Mouse (Mus musculus) frontal cortex, adult 2 months (tissue): ENCODE measurements around the gene Mab21l3. TPM values are rescaled to one million over a fixed set of nuclear protein-coding genes. Genes with fewer than 3 reads are reported as not detected.
"Not testable (repeated sequence)": the region's sequence is repeated elsewhere in the genome, so short reads cannot be mapped to it uniquely, and the experiment has no call there.

ENCODE experiments used
- DNase-seq, 2 experiments: peaks; one replicate each; pipeline ENCODE4 v3.0.0; 2022; ENCODE audit warnings: low spot score in 1 of 2; ENCODE audit errors: extremely low spot score in 1 of 2
- polyA plus RNA-seq: library from polyadenylated mRNA; depleted of rRNA; stranded (reverse); fragments of >200 nt; gene quantifications from 2 replicates; pipeline ENCODE4 v1.2.3, GENCODE M21; 2012

The Mab21l3 gene
- polyA plus RNA-seq, 1 experiment: 0.02 TPM

GRCm38 (mm10) chr3:101842372-101843094, 6.2 kb downstream of the Mab21l3 start:
- no peak for DNase-seq

- no peak for DNase-seq
These were observed 9.4 kb downstream of the Mab21l3 start for GRCm38 (mm10) chr3:101839327-101839726.

- no peak for DNase-seq
These were observed 11.8 kb downstream of the Mab21l3 start for GRCm38 (mm10) chr3:101836971-101837370.

DNA sequence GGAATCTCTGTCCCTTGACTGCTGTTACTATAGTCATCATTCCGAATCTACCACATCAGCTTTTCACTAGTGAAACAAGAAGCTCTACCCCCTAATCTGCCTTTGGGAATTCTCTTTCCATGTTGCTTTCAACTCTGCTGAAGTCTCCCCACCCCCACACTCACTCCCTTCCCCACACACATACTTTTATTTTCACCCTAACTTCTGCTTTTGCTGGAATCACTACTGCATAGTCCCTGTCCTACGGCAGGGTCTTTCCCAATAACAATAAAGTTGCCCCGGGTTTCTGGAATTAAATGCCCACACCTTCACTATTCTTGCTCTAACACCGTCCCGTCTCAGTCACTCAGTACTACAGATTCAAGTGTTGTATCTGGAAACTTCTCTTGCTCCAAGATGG, 12.2 kb downstream of the Mab21l3 start:
- no peak for DNase-seq

DNA sequence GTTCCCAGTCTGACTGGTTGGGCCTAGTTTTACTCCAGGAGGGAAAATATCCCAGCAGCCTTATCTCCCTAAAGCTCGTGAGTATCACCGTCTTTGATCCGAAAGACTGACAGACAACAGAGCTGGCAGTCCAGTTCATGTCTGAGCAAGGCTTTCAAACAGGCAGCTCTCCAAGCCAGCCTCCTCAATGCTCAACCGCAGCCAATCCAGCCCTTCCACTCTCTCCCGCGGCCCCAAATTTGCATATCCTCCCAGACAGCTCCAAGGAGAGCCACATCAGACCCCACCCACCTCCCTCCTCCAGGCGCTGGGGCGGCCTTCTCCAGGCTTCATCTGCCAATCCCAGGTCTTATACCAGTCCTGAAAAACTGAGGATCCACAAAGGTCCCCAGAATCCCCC, 12.7 kb downstream of the Mab21l3 start:
- peak; percentile 46 to 82 for DNase-seq

GRCm38 (mm10) chr3:101831189-101831858, 17.4 kb downstream of the Mab21l3 start:
- DNase-seq: no peak

DNA sequence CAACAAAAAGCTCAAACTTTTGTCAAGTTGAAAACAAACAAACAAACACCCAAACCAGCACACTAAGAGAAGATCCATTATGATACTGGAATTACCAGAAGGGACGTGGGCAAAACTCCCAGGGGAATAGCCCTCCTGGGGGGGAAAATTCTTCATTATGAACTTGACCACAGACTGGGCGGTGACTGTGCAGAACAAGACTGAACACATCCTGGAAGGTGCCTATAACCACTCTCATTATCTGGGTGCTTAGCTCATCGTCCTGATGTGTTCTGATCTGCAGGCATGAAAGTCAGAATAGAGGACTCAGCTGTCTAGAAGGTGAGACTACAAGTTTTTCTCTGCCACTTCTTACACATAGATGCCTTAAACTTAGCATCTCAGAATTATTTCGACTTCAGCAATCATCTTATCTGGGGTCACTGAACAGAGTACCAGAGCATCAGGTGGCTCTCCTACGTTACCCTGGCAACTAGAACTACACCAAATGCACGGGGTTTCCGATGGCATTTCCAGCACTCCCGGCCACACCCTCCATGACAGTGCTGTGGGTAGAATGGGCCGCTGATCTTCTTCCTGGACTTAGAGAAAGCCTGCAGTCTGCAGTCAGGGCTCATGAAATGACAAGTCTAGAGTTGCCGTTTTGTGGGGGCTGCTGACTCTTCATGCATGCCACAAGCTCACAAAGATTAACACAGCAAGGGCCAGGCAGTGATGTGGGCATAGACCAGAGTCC, 18.7 kb downstream of the Mab21l3 start:
- no peak for DNase-seq

GRCm38 (mm10) chr3:101828595-101828994, 20.2 kb downstream of the Mab21l3 start:
- no peak for DNase-seq

GRCm38 (mm10) chr3:101827220-101827715, 21.5 kb downstream of the Mab21l3 start:
- DNase-seq: no peak

GRCm38 (mm10) chr3:101824338-101824737, 24.4 kb downstream of the Mab21l3 start:
- DNase-seq: no peak

DNA sequence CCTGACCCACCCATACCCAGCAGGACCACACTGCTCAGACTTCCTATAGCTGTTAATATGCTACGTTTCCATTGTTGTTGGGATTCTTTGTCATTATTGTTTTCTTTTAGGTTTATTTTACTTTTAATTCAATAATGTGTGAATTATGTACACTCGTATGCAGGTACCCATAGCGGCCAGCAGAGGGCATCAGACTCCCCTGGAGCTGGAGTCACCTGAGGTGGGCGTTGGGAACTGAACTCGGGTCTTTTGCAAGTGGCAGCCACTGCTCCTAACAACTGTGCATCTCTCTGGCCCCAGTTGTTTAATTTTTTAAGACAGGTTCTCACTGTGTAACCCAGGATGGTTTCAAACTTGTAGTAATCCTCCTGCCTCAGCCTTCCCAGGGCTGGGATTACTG, 26.7 kb downstream of the Mab21l3 start:
- no peak for DNase-seq

DNA sequence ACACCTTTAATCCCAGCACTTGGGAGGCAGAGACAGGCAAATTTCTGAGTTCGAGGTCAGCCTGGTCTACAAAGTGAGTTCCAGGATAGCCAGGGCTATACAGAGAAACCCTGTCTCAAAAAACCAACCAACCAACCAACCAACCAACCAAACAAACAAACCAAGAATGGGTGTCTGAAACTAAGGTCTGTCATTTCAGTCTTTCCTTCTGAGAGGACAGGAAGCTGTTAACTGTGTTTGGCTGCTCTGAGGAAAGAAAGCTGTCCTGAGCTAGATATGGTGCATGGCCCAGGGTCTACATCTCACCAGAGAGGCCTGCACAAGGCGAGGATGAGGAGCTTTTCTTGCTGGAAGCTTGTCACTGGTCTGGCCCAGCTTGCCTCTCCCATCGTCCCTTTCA, 28.1 kb downstream of the Mab21l3 start:
- not testable (repeated sequence) for DNase-seq

DNA sequence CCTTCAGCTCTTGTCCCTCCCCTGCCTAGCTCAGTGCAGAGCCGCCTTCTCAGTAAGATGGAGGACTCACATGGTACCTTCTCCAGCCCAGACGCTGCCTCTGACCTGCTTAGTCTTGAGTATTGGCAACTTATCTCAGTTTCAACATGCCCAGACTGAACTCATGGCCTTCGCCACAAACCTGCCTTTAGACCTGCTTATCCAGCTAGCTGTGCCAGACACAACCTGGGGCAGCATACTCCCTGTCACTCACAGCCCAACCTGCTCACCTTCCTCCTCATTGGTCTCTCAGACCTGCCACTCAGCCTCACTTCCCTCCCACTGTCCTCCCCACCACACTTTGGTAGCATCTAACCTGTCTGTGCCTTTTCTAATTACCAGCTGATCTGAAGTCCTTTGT, 32.8 kb downstream of the Mab21l3 start:
- no peak for DNase-seq

DNA sequence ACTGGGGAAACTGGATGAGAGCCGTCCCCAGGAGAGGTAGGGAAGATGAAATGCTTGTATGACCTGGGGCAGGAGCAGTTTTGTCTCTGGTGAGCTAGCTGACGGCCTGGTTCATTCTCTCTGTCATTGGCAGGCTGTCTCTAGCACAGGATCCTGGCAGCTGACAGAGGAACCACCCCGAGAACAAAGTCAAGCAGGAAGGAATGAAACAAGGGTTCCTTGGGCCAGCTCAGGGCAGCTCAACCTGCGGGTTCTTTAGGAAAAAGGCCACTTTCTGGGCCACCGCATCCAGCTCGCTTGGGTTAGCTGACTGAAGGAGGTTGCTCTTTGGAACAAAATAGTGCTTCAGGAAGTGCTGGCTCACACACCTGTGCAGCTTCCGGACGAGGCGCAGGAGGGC, 34.0 kb downstream of the Mab21l3 start:
- no peak for DNase-seq

DNA sequence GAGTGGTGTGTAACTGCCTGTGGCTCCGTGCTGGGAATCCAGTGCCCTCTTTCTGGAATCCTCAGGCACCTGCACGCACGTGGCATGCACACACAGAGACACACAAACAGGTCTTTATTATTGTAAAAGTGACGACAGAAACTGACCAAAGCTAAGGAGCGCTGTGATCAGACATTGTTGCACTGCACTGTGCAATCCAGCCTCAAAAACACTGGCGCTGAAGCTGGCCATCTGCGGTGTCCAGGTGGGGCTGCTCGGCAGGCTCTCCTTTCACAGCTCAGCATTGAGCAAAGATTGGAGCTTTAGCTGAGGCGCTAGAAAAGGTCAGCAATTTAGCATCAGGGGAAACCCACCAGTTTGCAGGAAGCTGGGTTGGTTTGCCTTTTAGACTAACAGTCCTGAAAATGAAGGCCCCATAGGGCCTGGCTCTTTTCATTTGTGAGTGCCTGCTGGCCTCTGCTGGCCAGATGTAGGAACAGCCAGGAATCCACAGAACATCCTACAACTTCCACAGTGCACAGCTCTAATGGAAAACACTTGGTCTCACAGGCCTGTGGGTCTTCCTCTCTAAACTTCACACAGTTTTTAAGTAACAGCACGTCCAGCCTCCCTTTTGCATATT, 36.3 kb downstream of the Mab21l3 start:
- DNase-seq: peak; percentile 53 to 87

DNA sequence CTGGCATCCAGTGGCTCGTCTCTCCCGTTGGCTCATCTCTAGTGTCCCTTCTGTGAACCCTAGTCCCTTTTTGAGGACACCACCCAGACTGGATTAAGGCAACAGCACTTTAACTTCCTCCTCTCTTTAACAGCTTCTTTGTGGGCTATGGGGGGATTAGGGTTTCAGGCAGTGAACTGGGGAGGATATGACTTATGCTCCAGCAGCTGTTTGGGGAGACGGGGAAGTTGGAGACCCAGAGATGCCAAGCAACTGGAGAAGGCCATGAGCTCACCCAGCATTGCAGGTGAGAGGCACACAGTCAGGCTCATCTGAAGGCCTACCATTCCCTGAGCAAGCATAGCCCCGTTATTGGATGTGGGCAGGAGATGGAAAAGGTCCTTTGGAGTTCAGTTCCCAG, 36.8 kb downstream of the Mab21l3 start:
- DNase-seq: no peak

- DNase-seq: no peak
These were observed 41.1 kb downstream of the Mab21l3 start for GRCm38 (mm10) chr3:101807646-101808045.

GRCm38 (mm10) chr3:101806941-101807340, 41.8 kb downstream of the Mab21l3 start:
- DNase-seq: no peak

DNA sequence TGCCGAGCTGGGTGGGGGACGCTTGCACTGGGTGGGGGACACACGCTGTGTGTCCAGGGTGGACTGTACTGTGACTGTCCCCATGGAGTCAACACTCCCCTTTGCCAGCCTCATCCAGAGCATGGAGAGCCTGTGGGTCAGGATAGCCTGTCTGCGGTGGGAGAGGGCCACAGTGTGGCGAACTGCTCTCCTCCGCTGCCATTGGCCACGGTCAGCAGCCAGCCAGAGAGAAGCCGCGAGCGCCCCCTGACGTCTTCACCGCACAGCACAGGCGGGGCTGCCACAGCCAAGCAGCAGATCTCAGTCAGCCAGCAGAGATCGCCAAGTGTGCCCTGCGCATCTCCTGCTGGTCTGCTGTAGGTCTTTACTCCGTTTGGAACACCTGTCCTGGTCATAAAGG, 42.6 kb downstream of the Mab21l3 start:
- DNase-seq: peak; percentile 72 to 96

- DNase-seq: no peak
These were observed 43.2 kb downstream of the Mab21l3 start for GRCm38 (mm10) chr3:101805562-101806004.
